Mouse (Mus musculus) kidney, embryonic 14.5 days (tissue): ENCODE data around the gene Dusp7. TPM values are rescaled to one million over a fixed set of nuclear protein-coding genes. Genes with fewer than 3 reads are reported as not detected.

Source experiments
- ATAC-seq: fragments of 200-750 bp; cut with Nextera tagmentation; 2 replicates; pipeline ENCODE4 v1.8.0; 2017; ENCODE audit warnings: moderate number of reproducible peaks, mild to moderate bottlenecking, moderate TSS enrichment, moderate library complexity; ENCODE audit not compliant: low FRiP score, low TSS enrichment
- H3K27ac ChIP-seq: fragments of 300-500 bp; sonication (generic); 2 replicates; pipeline ENCODE4 v1.5.1; 2014; ENCODE audit warnings: low read depth, mild to moderate bottlenecking, low read length, moderate library complexity, mixed read lengths
- H3K27me3 ChIP-seq: fragments of 300-500 bp; sonication (generic); 2 replicates; pipeline ENCODE4 v1.6.1; 2014; ENCODE audit warnings: mild to moderate bottlenecking, low read length; ENCODE audit not compliant: control insufficient read depth, insufficient read depth
- H3K36me3 ChIP-seq: fragments of 300-500 bp; sonication (generic); 2 replicates; pipeline ENCODE4 v1.6.1; 2014; ENCODE audit warnings: low read length, mixed read lengths; ENCODE audit not compliant: control insufficient read depth, insufficient read depth
- H3K4me1 ChIP-seq: fragments of 300-500 bp; sonication (generic); 2 replicates; pipeline ENCODE4 v1.6.1; 2014; ENCODE audit warnings: low read length, mixed read lengths; ENCODE audit not compliant: control insufficient read depth, insufficient read depth
- H3K4me2 ChIP-seq: fragments of 300-500 bp; sonication (generic); replicated peaks from 2 replicates; pipeline ENCODE4 v1.6.1; 2014; ENCODE audit warnings: low read depth, mild to moderate bottlenecking, low read length
- H3K4me3 ChIP-seq: fragments of 300-500 bp; sonication (generic); 2 replicates; pipeline ENCODE4 v1.5.1; 2014; ENCODE audit warnings: mild to moderate bottlenecking, low read length
- H3K9ac ChIP-seq: fragments of 300-500 bp; sonication (generic); 2 replicates; pipeline ENCODE4 v1.6.1; 2014; ENCODE audit warnings: low read depth, mild to moderate bottlenecking, low read length, moderate library complexity
- H3K9me3 ChIP-seq: fragments of 300-500 bp; sonication (generic); 2 replicates; pipeline ENCODE4 v1.6.1; 2016; ENCODE audit warnings: low read length; ENCODE audit not compliant: control insufficient read depth
- WGBS: fragments of 180-500 bp; shearing (Covaris S2); extraction: QIAGEN DNeasy Blood & Tissue Kit; methylation state at CpG from one replicate; pipeline ENCODE4 v1.1.7; 2014; 5-methylcytosine and 5-hydroxymethylcytosine counted together
- polyA plus RNA-seq: library from polyadenylated mRNA; unstranded; fragments of >200 nt; fragmentation: Nextera tagmentation; extraction: Ambion mirVana; gene quantifications from 2 replicates; pipeline ENCODE4 v1.2.1, GENCODE M21; 2014

Gene Dusp7
- polyA plus RNA-seq, 1 experiment from 2014 or later = 26.3 TPM

DNA sequence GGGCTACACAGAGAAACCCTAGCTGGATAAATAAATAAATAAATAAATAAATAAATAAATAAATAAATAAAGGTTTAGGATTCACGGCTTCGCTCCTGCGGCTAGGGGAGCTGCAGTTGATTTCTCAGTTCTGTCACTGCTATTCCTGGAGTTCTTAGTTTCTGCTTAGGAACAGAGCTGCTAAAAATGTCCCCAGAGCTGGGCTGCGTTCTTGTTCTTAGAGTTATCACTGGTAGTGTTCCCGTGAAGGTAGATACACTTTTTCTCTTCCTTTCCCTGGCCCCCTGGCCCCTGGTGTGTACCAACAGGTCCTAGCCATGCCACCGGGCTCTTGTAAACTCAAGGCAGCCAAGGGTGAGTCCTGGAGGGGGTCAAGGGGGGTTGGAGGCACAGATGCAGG lies 48.4 kb downstream of the Dusp7 start:
- WGBS = 88% methylated on average over 6 of the region's 6 CpGs
- Histone ChIP-seq H3K36me3 (no peaks in the 10 kb centered on the region), H3K27ac (no peak overlapping the region), H3K4me2 (no peak overlapping the region), H3K4me3 (no peak overlapping the region), H3K27me3 (no peaks in the 10 kb centered on the region), H3K4me1 (peaks cover 44% of the 10 kb centered on the region), H3K9me3 (no peaks in the 10 kb centered on the region), H3K9ac (no peak overlapping the region)
- ATAC-seq = no peak

DNA sequence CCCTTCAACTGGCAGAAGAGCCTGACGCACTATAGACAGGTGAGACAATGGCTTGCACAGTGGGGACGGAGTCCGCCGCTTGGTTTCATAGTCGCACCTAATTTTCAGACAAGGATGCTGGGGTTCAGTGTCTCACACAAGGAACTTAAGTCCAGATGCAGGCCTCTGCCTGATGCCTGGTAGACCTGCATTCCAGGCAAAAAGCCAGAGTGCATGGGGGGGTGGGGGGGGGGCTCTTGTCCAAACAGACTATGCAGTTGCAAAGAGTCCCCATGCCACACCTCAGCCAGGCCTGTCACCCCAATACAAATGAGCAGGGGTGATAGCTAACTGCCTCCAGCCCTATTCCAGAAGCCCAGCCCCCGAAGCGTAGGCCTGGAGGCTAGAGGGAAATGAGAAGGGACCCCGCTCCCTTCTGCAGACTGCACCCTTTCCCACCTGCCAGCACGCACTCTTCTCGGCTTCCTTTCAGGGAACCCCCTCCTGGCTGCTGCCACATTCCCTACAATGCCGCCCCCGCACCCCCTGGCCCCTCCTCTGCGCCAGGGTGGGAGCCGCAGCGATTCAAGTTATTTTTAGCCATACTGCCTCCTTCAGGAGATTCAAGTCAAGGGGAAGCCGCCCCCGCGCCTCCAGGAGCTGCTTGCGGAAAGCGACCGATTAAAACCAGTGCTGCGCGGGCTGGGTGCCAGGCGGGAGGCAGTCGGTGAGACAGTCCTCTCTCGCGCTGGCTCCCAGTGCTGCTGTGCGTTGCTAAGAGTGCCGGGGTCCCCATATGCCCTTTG lies 49.6 kb downstream of the Dusp7 start:
- H3K4me3 ChIP-seq = peak overlapping the region; percentile 20
- H3K9ac ChIP-seq = peak overlapping the region; percentile 44; the same call in 1 of the 2 replicates
- no peaks in the 10 kb centered on the region for H3K9me3 ChIP-seq
- H3K4me2 ChIP-seq = peak overlapping the region; percentile 54
- ATAC-seq = peak; percentile 58
- H3K36me3 ChIP-seq = no peaks in the 10 kb centered on the region
- peak overlapping the region; percentile 43; the same call in 1 of the 2 replicates for H3K27ac ChIP-seq
- no peaks in the 10 kb centered on the region for H3K27me3 ChIP-seq
- peaks cover 44% of the 10 kb centered on the region for H3K4me1 ChIP-seq
- 15% methylated on average over 29 of the region's 29 CpGs for WGBS

DNA sequence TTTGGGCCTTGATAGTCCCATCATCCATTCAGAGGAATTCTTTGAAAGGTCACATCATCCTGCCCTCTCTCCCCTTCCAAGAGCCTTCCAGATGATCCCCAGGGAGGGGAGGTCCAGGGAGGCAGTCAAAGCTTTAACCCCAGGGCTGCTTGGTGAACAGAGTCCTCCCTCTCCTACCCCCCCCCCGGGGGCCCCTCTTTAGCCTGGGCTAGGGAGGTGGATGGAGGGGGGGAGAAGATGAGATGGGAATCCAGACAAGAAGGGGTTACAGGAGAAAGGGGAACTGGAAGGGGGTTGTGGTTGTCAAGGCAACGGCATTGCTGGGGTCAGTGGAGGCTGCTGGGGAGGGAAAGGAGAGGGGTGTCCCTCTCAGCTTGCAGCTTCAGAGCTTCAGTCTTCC lies 52.2 kb downstream of the Dusp7 start:
- no peaks in the 10 kb centered on the region for H3K9me3 ChIP-seq
- H3K27ac ChIP-seq = no peak overlapping the region
- no peak overlapping the region for H3K4me3 ChIP-seq
- ATAC-seq = peak; percentile 48; the same call in 1 of the 2 replicates
- no peaks in the 10 kb centered on the region for H3K36me3 ChIP-seq
- no peaks in the 10 kb centered on the region for H3K27me3 ChIP-seq
- no peak overlapping the region for H3K9ac ChIP-seq
- WGBS = 0% methylated on average over 2 of the region's 2 CpGs
- peak overlapping the region; percentile 38 for H3K4me2 ChIP-seq
- peaks cover 41% of the 10 kb centered on the region for H3K4me1 ChIP-seq

DNA sequence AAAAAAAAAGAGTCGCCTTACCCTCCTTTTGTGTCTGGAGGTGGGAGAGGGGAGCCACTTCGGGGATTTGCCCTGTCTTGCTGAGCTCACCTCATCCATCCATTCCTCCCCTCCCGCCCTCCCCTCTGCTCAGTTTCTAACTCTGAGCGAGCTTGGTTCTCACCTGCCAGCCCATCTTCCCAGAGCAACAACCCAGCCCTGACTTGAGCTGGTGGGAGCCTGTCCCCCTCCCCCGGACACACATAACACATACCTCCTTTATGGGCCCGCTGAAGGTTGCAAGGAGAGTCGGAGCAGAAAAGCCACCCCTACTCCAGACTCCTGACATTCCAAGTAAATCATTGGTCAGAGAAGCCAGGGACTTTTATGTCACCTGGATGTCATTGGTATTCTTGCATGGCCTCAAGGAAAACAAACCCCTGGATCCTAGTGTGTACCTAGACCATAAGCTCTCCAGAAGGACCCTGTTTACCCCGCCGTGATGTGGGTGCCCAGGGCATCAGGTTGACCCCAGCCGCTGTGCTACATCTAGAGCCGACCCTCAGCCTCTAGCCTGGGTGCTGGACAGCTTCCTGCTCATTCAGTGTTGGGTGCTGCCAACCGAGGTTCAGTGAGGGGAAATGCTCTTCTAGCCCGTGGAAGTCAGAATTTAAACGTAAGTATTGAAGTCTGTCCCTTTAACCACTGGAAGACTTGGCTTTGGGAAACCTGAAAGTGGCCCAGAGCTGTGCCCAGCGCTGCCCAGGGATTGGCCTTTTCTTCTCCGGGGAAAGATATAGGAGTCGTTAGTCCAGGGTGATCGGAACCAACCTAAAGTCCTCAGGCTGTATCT lies 52.8 kb downstream of the Dusp7 start:
- peak overlapping the region; percentile 28; the same call in 1 of the 2 replicates for H3K9ac ChIP-seq
- ATAC-seq = peak; percentile 32

DNA sequence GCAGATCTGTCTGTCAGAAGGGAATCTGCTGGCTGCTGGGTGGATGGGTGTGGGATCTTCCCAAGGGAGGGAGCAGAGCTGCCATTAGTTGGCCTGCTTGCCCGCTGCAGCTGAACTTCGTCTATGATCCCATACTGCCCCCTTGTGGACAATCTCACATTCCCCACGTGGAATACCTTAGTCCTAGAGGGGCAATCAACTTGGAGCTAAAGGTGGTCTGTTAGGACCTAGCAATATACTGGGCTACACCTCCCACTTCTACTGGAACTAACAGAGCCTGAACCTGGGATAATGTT lies 53.4 kb downstream of the Dusp7 start:
- ATAC-seq = peak; percentile 71
- Histone ChIP-seq H3K27ac (no peak overlapping the region), H3K36me3 (no peaks in the 10 kb centered on the region), H3K4me1 (peaks cover 41% of the 10 kb centered on the region), H3K9me3 (no peaks in the 10 kb centered on the region), H3K9ac (peak overlapping the region; percentile 28; the same call in 1 of the 2 replicates), H3K4me2 (peak overlapping the region; percentile 38; the same call in 1 of the 2 replicates), H3K27me3 (no peaks in the 10 kb centered on the region), H3K4me3 (no peak overlapping the region)
- WGBS = 0% methylated on average over 3 of the region's 3 CpGs

More for the DNA sequence above, 52.8 kb downstream of the Dusp7 start:
- peak overlapping the region; percentile 38; the same call in 1 of the 2 replicates for H3K4me2 ChIP-seq
- peaks cover 41% of the 10 kb centered on the region for H3K4me1 ChIP-seq
- H3K9me3 ChIP-seq = no peaks in the 10 kb centered on the region
- H3K4me3 ChIP-seq = no peak overlapping the region; the same call in 1 of the 2 replicates
- WGBS = 5% methylated on average over 18 of the region's 18 CpGs
- H3K27me3 ChIP-seq = no peaks in the 10 kb centered on the region
- H3K36me3 ChIP-seq = no peaks in the 10 kb centered on the region
- H3K27ac ChIP-seq = peak overlapping the region; percentile 47; the same call in 1 of the 2 replicates

Other genes starting within 250 kb of the Dusp7 start
- gene Glyctk, start 210.5 kb upstream of the Dusp7 start, polyA plus RNA-seq = 1.3 and 4.2 TPM in 2 replicates
- 27.1 and 38.1 TPM in 2 replicates for gene Wdr82, start 197.7 kb upstream of the Dusp7 start, polyA plus RNA-seq
- gene Ppm1m, start 168.9 kb upstream of the Dusp7 start, polyA plus RNA-seq = 36.4 and 43.1 TPM in 2 replicates
- gene Twf2, start 165.5 kb upstream of the Dusp7 start, polyA plus RNA-seq = 77.9 and 80.8 TPM in 2 replicates
- gene Tlr9, start 146.0 kb upstream of the Dusp7 start, polyA plus RNA-seq = 0.14 TPM in 1 of 2 replicates, not detected in the other
- 71.8 and 95.3 TPM in 2 replicates for gene Alas1, start 120.0 kb upstream of the Dusp7 start, polyA plus RNA-seq
- gene Poc1a, start 87.6 kb upstream of the Dusp7 start, polyA plus RNA-seq = 25.6 and 29.1 TPM in 2 replicates
- gene Rpl29, start 60.8 kb downstream of the Dusp7 start, polyA plus RNA-seq = 1,370 and 1,590 TPM in 2 replicates
- gene Acy1, start 69.7 kb downstream of the Dusp7 start, polyA plus RNA-seq = 41.1 and 44.5 TPM in 2 replicates
- 18.7 and 25.6 TPM in 2 replicates for gene Abhd14b, start 78.8 kb downstream of the Dusp7 start, polyA plus RNA-seq
- gene Abhd14a, start 79.0 kb downstream of the Dusp7 start, polyA plus RNA-seq = 50.2 and 58.8 TPM in 2 replicates
- gene Pcbp4, start 84.7 kb downstream of the Dusp7 start, polyA plus RNA-seq = 129 and 147 TPM in 2 replicates
- gene Gpr62, start 97.3 kb downstream of the Dusp7 start, polyA plus RNA-seq = 0.37 and 0.66 TPM in 2 replicates
- gene Rrp9, start 107.3 kb downstream of the Dusp7 start, polyA plus RNA-seq = 43.8 and 49.3 TPM in 2 replicates
- gene Parp3, start 108.3 kb downstream of the Dusp7 start, polyA plus RNA-seq = 1.9 and 2.7 TPM in 2 replicates
- not detected in 2 replicates for gene Iqcf1, start 131.3 kb downstream of the Dusp7 start, polyA plus RNA-seq
- gene Iqcf5, start 145.9 kb downstream of the Dusp7 start, polyA plus RNA-seq = not detected in 2 replicates
- not detected in 2 replicates for gene Iqcf3, start 193.0 kb downstream of the Dusp7 start, polyA plus RNA-seq
- gene Iqcf4, start 202.4 kb downstream of the Dusp7 start, polyA plus RNA-seq = not detected in 2 replicates